Mouse (Mus musculus) midbrain, embryonic 11.5 days (tissue): Measurements from ENCODE around the gene Olfr789. TPM values are rescaled to one million over a fixed set of nuclear protein-coding genes. Genes with fewer than 3 reads are reported as not detected.

Source experiments
- ATAC-seq: fragments of 200-750 bp; cut with Nextera tagmentation; 2 replicates; pipeline ENCODE4 v1.8.0; 2017; ENCODE audit warnings: moderate TSS enrichment, moderate library complexity; ENCODE audit not compliant: low FRiP score
- DNase-seq: peaks from one replicate; pipeline ENCODE4 v3.0.0; 2015; ENCODE audit warnings: low spot score; ENCODE audit errors: missing footprints
- H3K27ac ChIP-seq: fragments of 300-500 bp; sonication (generic); 2 replicates; pipeline ENCODE4 v1.5.1; 2014; ENCODE audit warnings: low read depth, low read length
- H3K27me3 ChIP-seq: fragments of 300-500 bp; sonication (generic); 2 replicates; pipeline ENCODE4 v1.6.1; 2014; ENCODE audit warnings: mild to moderate bottlenecking, low read length, moderate library complexity, mixed read lengths; ENCODE audit not compliant: control insufficient read depth, insufficient read depth
- H3K36me3 ChIP-seq: fragments of 300-500 bp; sonication (generic); 2 replicates; pipeline ENCODE4 v1.6.1; 2014; ENCODE audit warnings: mild to moderate bottlenecking, low read length, moderate library complexity, mixed read lengths; ENCODE audit not compliant: control insufficient read depth, insufficient read depth
- H3K4me1 ChIP-seq: fragments of 300-500 bp; sonication (generic); 2 replicates; pipeline ENCODE4 v1.6.1; 2014; ENCODE audit warnings: low read length; ENCODE audit not compliant: control insufficient read depth, insufficient read depth
- H3K4me2 ChIP-seq: fragments of 300-500 bp; sonication (generic); 2 replicates; pipeline ENCODE4 v1.6.1; 2014; ENCODE audit warnings: mild to moderate bottlenecking, moderate library complexity
- H3K4me3 ChIP-seq: fragments of 300-500 bp; sonication (generic); 2 replicates; pipeline ENCODE4 v1.5.1; 2014; ENCODE audit warnings: low read depth, low read length
- H3K9ac ChIP-seq: fragments of 300-500 bp; sonication (generic); 2 replicates; pipeline ENCODE4 v1.6.1; 2014; ENCODE audit warnings: low read length
- H3K9me3 ChIP-seq: fragments of 300-500 bp; sonication (generic); 2 replicates; pipeline ENCODE4 v1.6.1; 2016; ENCODE audit warnings: low read length; ENCODE audit not compliant: control insufficient read depth
- WGBS: fragments of 180-500 bp; shearing (Covaris S2); extraction: QIAGEN DNeasy Blood & Tissue Kit; methylation state at CpG from one replicate; pipeline ENCODE4 v1.1.7; 2014; 5-methylcytosine and 5-hydroxymethylcytosine counted together
- polyA plus RNA-seq: library from polyadenylated mRNA; unstranded; fragments of >200 nt; fragmentation: Nextera tagmentation; extraction: Ambion mirVana; gene quantifications from 2 replicates; pipeline ENCODE4 v1.2.1, GENCODE M21; 2014

Gene Olfr789
- not detected in 2 replicates for polyA plus RNA-seq

- Histone ChIP-seq H3K4me3 (no peak within 1 kb of the TSS), H3K4me1 (no peaks in the 10 kb centered on the region), H3K36me3 (no peaks in the 10 kb centered on the region), H3K4me2 (no peak within 1 kb of the TSS), H3K27me3 (no peaks in the 10 kb centered on the region), H3K9me3 (no peaks in the 10 kb centered on the region), H3K27ac (no peak within 1 kb of the TSS), H3K9ac (no peak within 1 kb of the TSS)
- WGBS = 65% methylated on average over 2 of the region's 2 CpGs
- no peak for DNase-seq
- no peak for ATAC-seq
Measured at GRCm38 (mm10) chr10:129484452-129484851, at the start of gene Olfr789. TSS of gene Olfr789 (plus strand) at chr10:129484752.

- WGBS = 83% methylated on average over 3 of the region's 3 CpGs
- Histone ChIP-seq H3K4me1 (no peaks in the 10 kb centered on the region), H3K4me2 (no peak within 1 kb of the TSS), H3K4me3 (no peak within 1 kb of the TSS), H3K36me3 (no peaks in the 10 kb centered on the region), H3K9ac (no peak within 1 kb of the TSS), H3K9me3 (no peaks in the 10 kb centered on the region), H3K27ac (no peak within 1 kb of the TSS), H3K27me3 (no peaks in the 10 kb centered on the region)
- ATAC-seq (no peak), DNase-seq (no peak)
Measured at GRCm38 (mm10) chr10:129461562-129461961, 23.0 kb upstream of the Olfr789 start, which contains the start of gene Olfr787. TSS of gene Olfr787 (plus strand) at chr10:129461862.

GRCm38 (mm10) chr10:129470698-129471097 lies 13.9 kb upstream of the Olfr789 start, which contains the start of gene Olfr788:
TSS of gene Olfr788 (plus strand) at chr10:129470998.
- H3K36me3 ChIP-seq = no peaks in the 10 kb centered on the region
- H3K4me2 ChIP-seq = no peak within 1 kb of the TSS
- ATAC-seq (no peak), DNase-seq (no peak)
- no peaks in the 10 kb centered on the region for H3K27me3 ChIP-seq
- H3K4me3 ChIP-seq = no peak within 1 kb of the TSS
- no peaks in the 10 kb centered on the region for H3K4me1 ChIP-seq
- no peaks in the 10 kb centered on the region for H3K9me3 ChIP-seq
- H3K27ac ChIP-seq = no peak within 1 kb of the TSS
- H3K9ac ChIP-seq = no peak within 1 kb of the TSS

- no peaks in the 10 kb centered on the region for H3K36me3 ChIP-seq
- H3K27ac ChIP-seq = no peak overlapping the region
- H3K4me3 ChIP-seq = no peak overlapping the region
- DNase-seq = peak; percentile 85
- no peaks in the 10 kb centered on the region for H3K27me3 ChIP-seq
- no peaks in the 10 kb centered on the region for H3K9me3 ChIP-seq
- H3K9ac ChIP-seq = no peak overlapping the region
- WGBS = 48% methylated on average over 2 of the region's 2 CpGs
- H3K4me2 ChIP-seq = no peak overlapping the region
- ATAC-seq = peak; percentile 76
- no peaks in the 10 kb centered on the region for H3K4me1 ChIP-seq
Measured at GRCm38 (mm10) chr10:129473256-129473655, 11.3 kb upstream of the Olfr789 start.

- no peak overlapping the region for H3K9ac ChIP-seq
- H3K4me3 ChIP-seq = no peak overlapping the region
- H3K27me3 ChIP-seq = no peaks in the 10 kb centered on the region
- ATAC-seq = peak; percentile 67
- no peak overlapping the region for H3K4me2 ChIP-seq
- H3K9me3 ChIP-seq = no peaks in the 10 kb centered on the region
- H3K4me1 ChIP-seq = no peaks in the 10 kb centered on the region
- DNase-seq = no peak
- H3K36me3 ChIP-seq = no peaks in the 10 kb centered on the region
- H3K27ac ChIP-seq = no peak overlapping the region
Measured at GRCm38 (mm10) chr10:129473723-129474122, 10.8 kb upstream of the Olfr789 start.

GRCm38 (mm10) chr10:129490101-129490500 lies 5.5 kb downstream of the Olfr789 start:
- WGBS = 86% methylated on average over 2 of the region's 2 CpGs
- no peaks in the 10 kb centered on the region for H3K4me1 ChIP-seq
- no peaks in the 10 kb centered on the region for H3K9me3 ChIP-seq
- ATAC-seq (no peak), DNase-seq (no peak)
- no peak overlapping the region for H3K27ac ChIP-seq
- H3K27me3 ChIP-seq = no peaks in the 10 kb centered on the region
- H3K4me3 ChIP-seq = no peak overlapping the region
- no peaks in the 10 kb centered on the region for H3K36me3 ChIP-seq
- no peak overlapping the region for H3K9ac ChIP-seq
- H3K4me2 ChIP-seq = no peak overlapping the region

- ATAC-seq = no peak
- Histone ChIP-seq H3K4me1 (no peaks in the 10 kb centered on the region), H3K9me3 (no peaks in the 10 kb centered on the region)
Measured at GRCm38 (mm10) chr10:129498192-129498591, 13.6 kb downstream of the Olfr789 start, which contains the start of gene Olfr790. TSS of gene Olfr790 (plus strand) at chr10:129498492.

GRCm38 (mm10) chr10:129521492-129521891 lies 36.9 kb downstream of the Olfr789 start, which contains the start of gene Olfr791:
TSS of gene Olfr791 (plus strand) at chr10:129521792.
- WGBS = 81% methylated on average over 3 of the region's 3 CpGs
- H3K4me3 ChIP-seq = no peak within 1 kb of the TSS
- H3K27ac ChIP-seq = no peak within 1 kb of the TSS
- H3K27me3 ChIP-seq = no peaks in the 10 kb centered on the region
- no peak within 1 kb of the TSS for H3K9ac ChIP-seq
- ATAC-seq (no peak), DNase-seq (no peak)
- no peaks in the 10 kb centered on the region for H3K9me3 ChIP-seq
- no peaks in the 10 kb centered on the region for H3K36me3 ChIP-seq
- no peak within 1 kb of the TSS for H3K4me2 ChIP-seq
- no peaks in the 10 kb centered on the region for H3K4me1 ChIP-seq

More at GRCm38 (mm10) chr10:129498192-129498591, 13.6 kb downstream of the Olfr789 start, which contains the start of gene Olfr790:
- H3K36me3 ChIP-seq = no peaks in the 10 kb centered on the region
- no peak within 1 kb of the TSS for H3K4me3 ChIP-seq
- H3K27me3 ChIP-seq = no peaks in the 10 kb centered on the region
- no peak for DNase-seq
- no peak within 1 kb of the TSS for H3K9ac ChIP-seq
- H3K27ac ChIP-seq = no peak within 1 kb of the TSS
- no peak within 1 kb of the TSS for H3K4me2 ChIP-seq

GRCm38 (mm10) chr10:129538862-129539261 lies 54.3 kb downstream of the Olfr789 start, which contains the start of gene Olfr792:
TSS of gene Olfr792 (plus strand) at chr10:129539162.
- Histone ChIP-seq H3K4me2 (no peak within 1 kb of the TSS), H3K4me1 (no peaks in the 10 kb centered on the region), H3K4me3 (no peak within 1 kb of the TSS), H3K36me3 (no peaks in the 10 kb centered on the region), H3K9me3 (no peaks in the 10 kb centered on the region; the same call in 1 of the 2 replicates), H3K9ac (no peak within 1 kb of the TSS), H3K27ac (no peak within 1 kb of the TSS), H3K27me3 (no peaks in the 10 kb centered on the region)
- no peak for ATAC-seq
- no peak for DNase-seq
- 79% methylated on average over 1 of the region's 1 CpGs for WGBS
